Mouse (Mus musculus) lung, postnatal 0 days (tissue): ENCODE measurements around the gene 1700016D06Rik. TPM values are rescaled to one million over a fixed set of nuclear protein-coding genes. Genes with fewer than 3 reads are reported as not detected.

ENCODE experiments used
- ATAC-seq: fragments of 200-750 bp; cut with Nextera tagmentation; 2 replicates; pipeline ENCODE4 v1.8.0; 2017; ENCODE audit warnings: moderate library complexity
- DNase-seq: peaks from one replicate; pipeline ENCODE4 v3.0.0-alpha.2; 2016; ENCODE audit warnings: low spot score
- H3K27ac ChIP-seq: fragments of 300-500 bp; sonication (generic); 2 replicates; pipeline ENCODE4 v1.5.1; 2014; ENCODE audit warnings: antibody characterized with exemption, mild to moderate bottlenecking, low read length, mixed read lengths
- H3K27me3 ChIP-seq: fragments of 300-500 bp; sonication (generic); replicated peaks from 2 replicates; pipeline ENCODE4 v1.6.1; 2014; ENCODE audit warnings: low read length, mixed read lengths; ENCODE audit not compliant: insufficient read depth
- H3K36me3 ChIP-seq: fragments of 300-500 bp; sonication (generic); 2 replicates; pipeline ENCODE4 v1.6.1; 2014; ENCODE audit warnings: low read length, mixed read lengths; ENCODE audit not compliant: insufficient read depth
- H3K4me1 ChIP-seq: fragments of 300-500 bp; sonication (generic); 2 replicates; pipeline ENCODE4 v1.6.1; 2014; ENCODE audit warnings: antibody characterized with exemption, low read depth, low read length, mixed read lengths; ENCODE audit not compliant: insufficient read depth
- H3K4me2 ChIP-seq: fragments of 300-500 bp; sonication (generic); replicated peaks from 2 replicates; pipeline ENCODE4 v1.6.1; 2014; ENCODE audit warnings: low read depth, mild to moderate bottlenecking, low read length, moderate library complexity, mixed read lengths
- H3K4me3 ChIP-seq: fragments of 300-500 bp; sonication (generic); 2 replicates; pipeline ENCODE4 v1.5.1; 2014; ENCODE audit warnings: low read depth, low read length
- H3K9ac ChIP-seq: fragments of 300-500 bp; sonication (generic); replicated peaks from 2 replicates; pipeline ENCODE4 v1.6.1; 2014; ENCODE audit warnings: low read depth, mild to moderate bottlenecking
- H3K9me3 ChIP-seq: fragments of 300-500 bp; sonication (generic); 2 replicates; pipeline ENCODE4 v1.6.1; 2016; ENCODE audit warnings: low read length, mixed read lengths
- CTCF ChIP-seq: IDR thresholded peaks from 2 replicates; pipeline ENCODE4 v1.5.1; 2016; ENCODE audit warnings: antibody characterized with exemption, mild to moderate bottlenecking
- EP300 ChIP-seq: IDR thresholded peaks from 2 replicates; pipeline ENCODE4 v1.6.1; 2016; ENCODE audit warnings: antibody characterized with exemption, mild to moderate bottlenecking, control low read depth
- WGBS: fragments of 180-500 bp; shearing (Covaris S2); extraction: QIAGEN DNeasy Blood & Tissue Kit; methylation state at CpG from one replicate; pipeline ENCODE4 v1.1.7; 2014; 5-methylcytosine and 5-hydroxymethylcytosine counted together
- polyA plus RNA-seq: library from polyadenylated mRNA; unstranded; fragments of >200 nt; fragmentation: Nextera tagmentation; extraction: Ambion mirVana; gene quantifications from 2 replicates; pipeline ENCODE4 v1.2.1, GENCODE M21; 2015

Gene 1700016D06Rik
- polyA plus RNA-seq, 1 experiment from 2014 or later: not detected

- Histone ChIP-seq H3K27ac (no peak overlapping the region), H3K27me3 (peaks cover 39% of the 10 kb centered on the region), H3K36me3 (no peaks in the 10 kb centered on the region), H3K4me2 (peak overlapping the region; percentile 91), H3K4me1 (no peaks in the 10 kb centered on the region), H3K4me3 (peak overlapping the region; percentile 55), H3K9me3 (no peaks in the 10 kb centered on the region), H3K9ac (no peak overlapping the region)
- WGBS: under 1% methylated on average over 20 of the region's 22 CpGs
- ATAC-seq (peak; percentile 29), DNase-seq (peak; percentile 43)
- no peak for TF ChIP-seq EP300
These were observed 26.4 kb upstream of the 1700016D06Rik start for GRCm38 (mm10) chr8:11727273-11727650.

GRCm38 (mm10) chr8:11717194-11717593 lies 16.3 kb upstream of the 1700016D06Rik start:
- no peak overlapping the region for H3K27ac ChIP-seq
- ATAC-seq: no peak
- TF ChIP-seq CTCF (no peak), EP300 (no peak)
- H3K27me3 ChIP-seq: no peaks in the 10 kb centered on the region
- no peak overlapping the region for H3K4me2 ChIP-seq
- WGBS: 46% methylated on average over 4 of the region's 4 CpGs
- no peaks in the 10 kb centered on the region for H3K9me3 ChIP-seq
- no peaks in the 10 kb centered on the region for H3K4me1 ChIP-seq
- no peaks in the 10 kb centered on the region for H3K36me3 ChIP-seq
- H3K9ac ChIP-seq: no peak overlapping the region
- no peak for DNase-seq
- no peak overlapping the region for H3K4me3 ChIP-seq

GRCm38 (mm10) chr8:11712244-11712643 lies 11.4 kb upstream of the 1700016D06Rik start:
- Histone ChIP-seq H3K27me3 (no peaks in the 10 kb centered on the region), H3K27ac (no peak overlapping the region), H3K36me3 (no peaks in the 10 kb centered on the region), H3K4me1 (no peaks in the 10 kb centered on the region), H3K9ac (no peak overlapping the region), H3K4me2 (no peak overlapping the region), H3K4me3 (no peak overlapping the region), H3K9me3 (no peaks in the 10 kb centered on the region)
- DNase-seq: no peak
- 79% methylated on average over 6 of the region's 6 CpGs for WGBS
- ATAC-seq: no peak
- TF ChIP-seq EP300 (no peak), CTCF (peak; percentile 59)

GRCm38 (mm10) chr8:11710415-11710814 lies 9.6 kb upstream of the 1700016D06Rik start:
- H3K4me2 ChIP-seq: no peak overlapping the region
- no peak overlapping the region for H3K4me3 ChIP-seq
- ATAC-seq: no peak
- H3K36me3 ChIP-seq: no peaks in the 10 kb centered on the region
- no peaks in the 10 kb centered on the region for H3K9me3 ChIP-seq
- no peak for DNase-seq
- H3K9ac ChIP-seq: no peak overlapping the region
- 38% methylated on average over 5 of the region's 5 CpGs for WGBS
- 0 out of 2 replicates have a peak overlapping the region, but pooled peaks have one; percentile 20 for H3K27ac ChIP-seq
- no peaks in the 10 kb centered on the region for H3K4me1 ChIP-seq
- H3K27me3 ChIP-seq: no peaks in the 10 kb centered on the region
- TF ChIP-seq CTCF: no peak
- no peak for TF ChIP-seq EP300

- no peak for DNase-seq
- Histone ChIP-seq H3K27me3 (no peaks in the 10 kb centered on the region), H3K9me3 (no peaks in the 10 kb centered on the region), H3K4me2 (no peak overlapping the region), H3K4me3 (no peak overlapping the region), H3K4me1 (no peaks in the 10 kb centered on the region), H3K9ac (no peak overlapping the region), H3K36me3 (no peaks in the 10 kb centered on the region), H3K27ac (no peak overlapping the region)
- 72% methylated on average over 3 of the region's 3 CpGs for WGBS
- no peak for ATAC-seq
- TF ChIP-seq CTCF: no peak
These were observed 8.7 kb upstream of the 1700016D06Rik start for GRCm38 (mm10) chr8:11709542-11709941.

- Histone ChIP-seq H3K4me1 (no peaks in the 10 kb centered on the region), H3K27ac (no peak overlapping the region), H3K36me3 (no peaks in the 10 kb centered on the region), H3K9me3 (no peaks in the 10 kb centered on the region), H3K4me3 (no peak overlapping the region), H3K27me3 (no peaks in the 10 kb centered on the region), H3K4me2 (no peak overlapping the region), H3K9ac (no peak overlapping the region)
- DNase-seq (no peak), ATAC-seq (no peak)
- TF ChIP-seq CTCF (no peak), EP300 (no peak)
- 51% methylated on average over 2 of the region's 2 CpGs for WGBS
These were observed 8.0 kb upstream of the 1700016D06Rik start for GRCm38 (mm10) chr8:11708815-11709214.

GRCm38 (mm10) chr8:11707701-11708100 lies 6.8 kb upstream of the 1700016D06Rik start:
- no peak for ATAC-seq
- no peak for TF ChIP-seq EP300
- Histone ChIP-seq H3K27ac (no peak overlapping the region), H3K9ac (no peak overlapping the region), H3K9me3 (no peaks in the 10 kb centered on the region), H3K36me3 (no peaks in the 10 kb centered on the region), H3K4me2 (no peak overlapping the region), H3K4me1 (no peaks in the 10 kb centered on the region), H3K27me3 (no peaks in the 10 kb centered on the region), H3K4me3 (no peak overlapping the region)
- WGBS: 43% methylated on average over 3 of the region's 3 CpGs
- no peak for DNase-seq
